Mouse (Mus musculus): ENCODE measurements around the gene Dnaaf2. TPM values are rescaled to one million over a fixed set of nuclear protein-coding genes. Genes with fewer than 3 reads are reported as not detected.

Dnaaf2 gene
- total and polyA plus RNA-seq, 2 experiments from 2014 or later, result 6.8 to 9.4 TPM

DNA sequence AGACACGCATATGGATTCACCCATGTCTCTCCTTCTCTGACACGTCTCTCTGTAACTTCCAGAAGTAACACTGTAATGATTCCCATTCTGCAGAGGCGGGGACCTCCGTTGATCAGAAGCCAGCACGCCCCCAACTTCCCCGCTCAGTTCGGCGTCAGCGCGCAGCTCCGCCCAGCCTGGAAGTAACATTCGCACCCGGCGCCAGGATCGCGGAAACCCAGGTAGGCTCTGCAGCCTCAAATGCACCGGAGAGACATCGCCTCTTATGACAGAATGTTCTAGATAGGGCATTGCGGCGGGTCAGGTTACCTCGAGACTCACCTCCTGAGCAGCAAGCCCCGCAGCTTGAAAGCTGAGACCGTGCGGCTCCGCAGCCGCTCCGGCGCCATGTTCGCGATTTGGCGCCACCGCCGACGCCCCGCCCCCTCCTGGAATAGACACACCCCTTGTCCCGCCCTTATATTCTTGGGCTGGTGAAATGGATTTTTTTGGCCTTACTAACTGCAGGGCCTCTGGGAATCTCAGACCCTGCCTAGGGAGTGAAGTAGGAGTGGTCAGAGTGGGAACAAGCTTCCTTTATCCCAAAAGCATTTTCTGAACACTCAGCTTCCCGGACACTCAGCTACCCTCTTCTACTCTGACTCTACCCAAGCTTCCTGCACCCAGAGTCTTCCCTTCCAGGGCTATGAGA is 29.7 kb upstream of the Dnaaf2 start, which contains the start of gene Pole2:
Gene Pole2 (minus strand): TSS at position 420 of the 691 bp plus-strand sequence.
- under 1% methylated on average over 37 of the region's 37 CpGs for WGBS
- H3K27ac ChIP-seq (ENCODE audit: low read depth, low read length), result peak within 1 kb of the TSS; percentile 69

DNA sequence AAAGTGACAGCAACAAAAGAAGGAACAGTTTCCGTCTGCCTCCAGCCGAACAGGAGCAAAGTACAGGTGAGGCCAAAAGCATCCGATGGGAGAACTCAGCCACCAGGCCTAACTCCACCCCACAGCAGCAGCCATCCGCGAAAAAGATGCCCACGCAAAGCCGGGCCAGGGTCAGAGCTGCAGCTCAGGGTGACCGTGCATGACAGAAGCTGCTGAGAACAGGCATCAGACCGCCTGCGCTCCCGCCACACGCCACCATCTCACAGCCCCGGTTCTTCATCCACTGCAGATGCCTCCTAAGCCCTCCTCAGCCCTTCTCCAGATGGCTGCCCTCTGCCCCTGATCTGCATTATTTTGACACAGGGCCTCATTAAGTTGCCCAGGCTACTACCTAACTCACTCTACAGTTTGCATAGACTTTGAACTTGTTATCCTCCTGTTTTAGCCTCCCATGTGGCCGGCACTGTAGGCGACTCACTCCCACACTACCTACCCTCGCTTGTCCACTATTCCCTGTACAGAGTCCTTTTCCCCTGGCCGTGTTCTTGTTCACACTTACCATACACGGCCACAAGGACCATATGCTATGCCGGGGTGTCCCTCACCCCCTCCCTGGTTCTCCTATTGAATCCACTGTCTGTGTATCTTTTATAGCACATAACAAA is 22.5 kb upstream of the Dnaaf2 start:
- DNase-seq (no peak), ATAC-seq (no peak)
- no peaks in the 10 kb centered on the region for H3K9me3 ChIP-seq (ENCODE audit: low read length)
- no peak overlapping the region for H3K4me2 ChIP-seq (ENCODE audit: low read depth)
- no peaks in the 10 kb centered on the region for H3K27me3 ChIP-seq (ENCODE audit: insufficient read depth, low read length)
- no peak for TF ChIP-seq CTCF (IDR thresholded peaks at IDR 0.05; ENCODE audit: low read depth)
- 93% methylated on average over 19 of the region's 19 CpGs for WGBS
- no peak overlapping the region for H3K9ac ChIP-seq
- no peak overlapping the region for H3K4me3 ChIP-seq (ENCODE audit: low read depth, low read length)
- H3K27ac ChIP-seq (ENCODE audit: low read depth, low read length), result no peak overlapping the region
- no peaks in the 10 kb centered on the region for H3K4me1 ChIP-seq (ENCODE audit: insufficient read depth)
- H3K36me3 ChIP-seq (ENCODE audit: insufficient read depth), result no peaks in the 10 kb centered on the region

More for the DNA sequence above, 29.7 kb upstream of the Dnaaf2 start, which contains the start of gene Pole2:
- peak; percentile 97 for ATAC-seq
- TF ChIP-seq CTCF (IDR thresholded peaks at IDR 0.05; ENCODE audit: low read depth), result 0 out of 2 replicates have a peak, but pooled peaks have one; percentile 16
- peak within 1 kb of the TSS; percentile 53 for H3K9ac ChIP-seq
- DNase-seq, result peak; percentile 89
- H3K36me3 ChIP-seq (ENCODE audit: insufficient read depth), result no peaks in the 10 kb centered on the region
- H3K9me3 ChIP-seq (ENCODE audit: low read length), result no peaks in the 10 kb centered on the region
- H3K27me3 ChIP-seq (ENCODE audit: insufficient read depth, low read length), result no peaks in the 10 kb centered on the region
- H3K4me3 ChIP-seq (ENCODE audit: low read depth, low read length), result peak within 1 kb of the TSS; percentile 68
- H3K4me1 ChIP-seq (ENCODE audit: insufficient read depth), result no peaks in the 10 kb centered on the region
- peak within 1 kb of the TSS; percentile 40 for H3K4me2 ChIP-seq (ENCODE audit: low read depth)

DNA sequence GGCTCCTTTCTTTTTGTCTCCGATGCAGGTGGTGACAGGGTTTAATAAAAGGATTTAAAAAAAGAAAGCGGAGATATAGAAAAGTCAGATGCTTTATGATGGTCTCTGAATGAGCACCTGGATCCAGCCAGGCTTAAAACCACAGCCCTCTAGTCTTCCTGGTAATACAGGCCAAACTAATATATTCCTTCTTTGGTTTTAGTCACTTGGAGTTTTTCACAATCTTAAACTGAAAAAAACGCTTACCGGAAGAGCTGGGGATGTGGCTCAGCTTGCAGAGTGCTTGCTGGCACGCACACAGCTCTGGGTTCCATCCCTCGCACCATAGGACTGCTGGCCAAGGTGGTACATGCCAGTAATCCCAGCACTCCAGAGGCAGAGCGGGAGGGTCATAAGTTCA is 18.4 kb upstream of the Dnaaf2 start:
- no peaks in the 10 kb centered on the region for H3K36me3 ChIP-seq (ENCODE audit: insufficient read depth)

DNA sequence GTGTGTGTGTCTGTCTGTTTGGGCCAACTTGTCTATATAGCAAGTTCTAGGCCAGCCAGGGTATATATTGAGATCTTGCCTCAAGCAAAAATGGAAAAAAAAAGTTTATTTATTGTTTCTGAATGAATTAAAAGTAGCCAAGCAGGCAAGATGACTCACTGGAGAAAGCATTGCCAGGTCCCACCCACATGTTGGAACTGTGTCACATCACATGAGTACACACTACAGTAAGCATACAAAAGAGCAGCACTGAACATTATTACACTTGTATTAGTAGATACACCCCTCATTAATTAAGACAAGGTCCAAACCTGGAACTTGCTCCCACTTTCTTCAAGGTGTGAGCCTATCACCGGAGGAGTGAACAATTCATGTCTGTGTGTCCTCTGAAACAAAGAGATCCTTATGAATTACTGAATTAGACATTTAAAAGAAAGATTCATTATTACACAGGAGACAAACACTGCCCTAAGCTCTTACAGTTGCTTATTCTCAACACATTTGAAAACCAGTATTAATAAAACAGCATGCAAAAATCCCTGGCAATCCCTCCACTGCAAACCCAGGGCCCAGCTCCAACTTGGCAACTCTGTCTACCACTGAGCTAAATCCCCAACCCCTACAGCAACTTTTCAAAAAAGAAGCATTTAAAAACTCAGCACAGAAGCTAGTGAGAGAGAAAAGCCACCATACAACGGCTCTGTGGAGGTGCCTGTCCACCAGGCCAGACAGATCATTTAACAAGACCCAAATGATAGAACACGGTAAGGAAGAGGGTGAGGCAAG is 17.0 kb upstream of the Dnaaf2 start:
- Histone ChIP-seq H3K4me3 (ENCODE audit: low read depth, low read length) (no peak overlapping the region), H3K36me3 (ENCODE audit: insufficient read depth) (no peaks in the 10 kb centered on the region), H3K4me1 (ENCODE audit: insufficient read depth) (no peaks in the 10 kb centered on the region), H3K9ac (no peak overlapping the region), H3K27ac (ENCODE audit: low read depth, low read length) (no peak overlapping the region; the same call in 1 of the 2 replicates), H3K4me2 (ENCODE audit: low read depth) (no peak overlapping the region), H3K9me3 (ENCODE audit: low read length) (no peaks in the 10 kb centered on the region), H3K27me3 (ENCODE audit: insufficient read depth, low read length) (no peaks in the 10 kb centered on the region)
- peak; percentile 49 for DNase-seq
- ATAC-seq, result no peak; the same call in none of the 2 replicates
- TF ChIP-seq CTCF (IDR thresholded peaks at IDR 0.05; ENCODE audit: low read depth), result no peak
- WGBS, result 56% methylated on average over 3 of the region's 3 CpGs

More for the DNA sequence above, 18.4 kb upstream of the Dnaaf2 start:
- Histone ChIP-seq H3K4me1 (ENCODE audit: insufficient read depth) (no peaks in the 10 kb centered on the region), H3K4me3 (ENCODE audit: low read depth, low read length) (no peak overlapping the region), H3K9ac (no peak overlapping the region), H3K4me2 (ENCODE audit: low read depth) (no peak overlapping the region), H3K9me3 (ENCODE audit: low read length) (no peaks in the 10 kb centered on the region), H3K27me3 (ENCODE audit: insufficient read depth, low read length) (no peaks in the 10 kb centered on the region), H3K27ac (ENCODE audit: low read depth, low read length) (no peak overlapping the region)
- TF ChIP-seq CTCF (IDR thresholded peaks at IDR 0.05; ENCODE audit: low read depth), result no peak
- WGBS, result 85% methylated on average over 7 of the region's 7 CpGs
- DNase-seq (no peak), ATAC-seq (no peak)

DNA sequence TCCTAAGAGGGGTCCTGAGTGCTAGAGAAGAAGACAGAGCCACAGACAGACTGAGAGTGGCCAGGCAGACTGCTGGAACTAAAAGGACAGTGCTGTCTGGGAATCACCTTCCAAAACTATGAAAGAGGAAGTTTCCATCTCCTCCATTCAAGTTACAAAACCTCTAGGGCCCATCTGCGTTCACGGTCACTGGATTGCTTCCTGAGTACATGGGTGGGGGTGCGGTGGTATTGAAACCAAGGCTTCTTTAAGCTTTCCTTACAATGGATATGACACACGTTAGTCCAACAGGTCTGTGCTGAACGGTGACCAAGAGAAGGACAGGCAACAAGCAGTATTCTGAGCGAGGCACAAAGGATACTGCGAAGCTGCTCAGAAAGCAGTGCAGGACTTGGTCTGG is 16.2 kb upstream of the Dnaaf2 start:
- Histone ChIP-seq H3K4me2 (ENCODE audit: low read depth) (no peak overlapping the region), H3K9me3 (ENCODE audit: low read length) (no peaks in the 10 kb centered on the region), H3K36me3 (ENCODE audit: insufficient read depth) (no peaks in the 10 kb centered on the region), H3K4me1 (ENCODE audit: insufficient read depth) (no peaks in the 10 kb centered on the region), H3K27me3 (ENCODE audit: insufficient read depth, low read length) (no peaks in the 10 kb centered on the region), H3K4me3 (ENCODE audit: low read depth, low read length) (no peak overlapping the region), H3K27ac (ENCODE audit: low read depth, low read length) (no peak overlapping the region), H3K9ac (no peak overlapping the region)
- DNase-seq (no peak), ATAC-seq (no peak)
- no peak for TF ChIP-seq CTCF (IDR thresholded peaks at IDR 0.05; ENCODE audit: low read depth)
- WGBS, result 91% methylated on average over 7 of the region's 7 CpGs

DNA sequence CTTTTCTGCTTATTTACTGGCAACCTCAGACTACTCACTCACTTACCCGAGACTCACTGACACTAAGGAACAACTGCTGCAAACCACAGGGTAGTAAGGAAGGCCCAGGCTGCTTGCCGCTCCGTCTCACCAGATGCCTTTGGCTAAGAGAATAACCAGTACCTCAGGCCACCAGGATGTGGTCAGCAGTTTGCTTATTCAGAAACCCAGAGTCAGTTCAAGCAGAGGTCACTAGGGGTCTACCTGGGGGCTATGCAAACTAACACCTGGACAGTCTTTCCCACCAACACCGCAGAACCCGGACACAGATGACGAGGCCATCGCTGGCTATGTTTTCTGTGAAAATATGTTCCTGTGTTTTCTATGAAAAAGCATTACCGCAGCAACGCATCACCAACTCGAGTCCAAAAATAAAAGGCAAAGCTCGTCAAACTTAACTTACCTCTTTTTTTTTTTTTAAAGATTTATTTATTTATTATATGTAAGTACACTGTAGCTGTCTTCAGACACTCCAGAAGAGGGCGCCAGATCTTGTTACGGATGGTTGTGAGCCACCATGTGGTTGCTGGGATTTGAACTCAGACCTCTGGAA is 15.1 kb upstream of the Dnaaf2 start:
- no peaks in the 10 kb centered on the region for H3K36me3 ChIP-seq (ENCODE audit: insufficient read depth)
- TF ChIP-seq CTCF (IDR thresholded peaks at IDR 0.05; ENCODE audit: low read depth), result no peak
- WGBS, result 96% methylated on average over 13 of the region's 13 CpGs
- no peaks in the 10 kb centered on the region for H3K27me3 ChIP-seq (ENCODE audit: insufficient read depth, low read length)
- DNase-seq (no peak), ATAC-seq (no peak)
- no peak overlapping the region for H3K27ac ChIP-seq (ENCODE audit: low read depth, low read length)
- no peak overlapping the region for H3K4me3 ChIP-seq (ENCODE audit: low read depth, low read length)
- H3K4me2 ChIP-seq (ENCODE audit: low read depth), result no peak overlapping the region
- H3K9me3 ChIP-seq (ENCODE audit: low read length), result no peaks in the 10 kb centered on the region
- H3K4me1 ChIP-seq (ENCODE audit: insufficient read depth), result no peaks in the 10 kb centered on the region
- H3K9ac ChIP-seq, result no peak overlapping the region
